Mouse (Mus musculus) midbrain, embryonic 11.5 days (tissue): ENCODE measurements around the gene Rccd1. TPM values are rescaled to one million over a fixed set of nuclear protein-coding genes. Genes with fewer than 3 reads are reported as not detected.

Experiments
- ATAC-seq: fragments of 200-750 bp; cut with Nextera tagmentation; 2 replicates; pipeline ENCODE4 v1.8.0; 2017; ENCODE audit warnings: moderate TSS enrichment, moderate library complexity; ENCODE audit not compliant: low FRiP score
- DNase-seq: peaks from one replicate; pipeline ENCODE4 v3.0.0; 2015; ENCODE audit warnings: low spot score; ENCODE audit errors: missing footprints
- H3K27ac ChIP-seq: fragments of 300-500 bp; sonication (generic); 2 replicates; pipeline ENCODE4 v1.5.1; 2014; ENCODE audit warnings: low read depth, low read length
- H3K27me3 ChIP-seq: fragments of 300-500 bp; sonication (generic); 2 replicates; pipeline ENCODE4 v1.6.1; 2014; ENCODE audit warnings: mild to moderate bottlenecking, low read length, moderate library complexity, mixed read lengths; ENCODE audit not compliant: control insufficient read depth, insufficient read depth
- H3K36me3 ChIP-seq: fragments of 300-500 bp; sonication (generic); 2 replicates; pipeline ENCODE4 v1.6.1; 2014; ENCODE audit warnings: mild to moderate bottlenecking, low read length, moderate library complexity, mixed read lengths; ENCODE audit not compliant: control insufficient read depth, insufficient read depth
- H3K4me1 ChIP-seq: fragments of 300-500 bp; sonication (generic); 2 replicates; pipeline ENCODE4 v1.6.1; 2014; ENCODE audit warnings: low read length; ENCODE audit not compliant: control insufficient read depth, insufficient read depth
- H3K4me2 ChIP-seq: fragments of 300-500 bp; sonication (generic); 2 replicates; pipeline ENCODE4 v1.6.1; 2014; ENCODE audit warnings: mild to moderate bottlenecking, moderate library complexity
- H3K4me3 ChIP-seq: fragments of 300-500 bp; sonication (generic); 2 replicates; pipeline ENCODE4 v1.5.1; 2014; ENCODE audit warnings: low read depth, low read length
- H3K9ac ChIP-seq: fragments of 300-500 bp; sonication (generic); 2 replicates; pipeline ENCODE4 v1.6.1; 2014; ENCODE audit warnings: low read length
- H3K9me3 ChIP-seq: fragments of 300-500 bp; sonication (generic); 2 replicates; pipeline ENCODE4 v1.6.1; 2016; ENCODE audit warnings: low read length; ENCODE audit not compliant: control insufficient read depth
- WGBS: fragments of 180-500 bp; shearing (Covaris S2); extraction: QIAGEN DNeasy Blood & Tissue Kit; methylation state at CpG from one replicate; pipeline ENCODE4 v1.1.7; 2014; 5-methylcytosine and 5-hydroxymethylcytosine counted together
- polyA plus RNA-seq: library from polyadenylated mRNA; unstranded; fragments of >200 nt; fragmentation: Nextera tagmentation; extraction: Ambion mirVana; gene quantifications from 2 replicates; pipeline ENCODE4 v1.2.1, GENCODE M21; 2014

Gene Rccd1
- polyA plus RNA-seq, 1 experiment from 2014 or later = 10.9 TPM

DNA sequence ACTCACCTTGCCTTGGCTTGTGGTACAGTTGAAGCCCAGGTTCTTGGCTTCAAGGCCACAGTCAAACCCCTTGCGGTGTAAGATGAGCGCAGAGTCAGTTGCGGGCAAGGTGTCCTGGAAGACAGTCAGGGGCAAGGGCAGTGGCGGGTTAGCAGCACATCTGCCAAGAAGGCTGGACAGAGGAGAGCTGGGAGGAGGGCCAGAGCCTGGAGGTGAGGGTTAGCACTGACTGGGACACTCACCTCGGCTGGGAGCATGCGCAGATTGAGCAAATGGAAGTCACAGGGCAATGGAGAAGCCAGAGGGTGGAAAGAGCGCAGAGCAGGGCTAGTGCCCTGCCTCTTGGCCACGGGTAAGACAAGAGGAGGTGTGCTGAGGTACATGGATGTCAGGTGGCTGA, 28.7 kb upstream of the Rccd1 start:
- Histone ChIP-seq H3K9me3 (no peaks in the 10 kb centered on the region), H3K27ac (no peak overlapping the region), H3K9ac (no peak overlapping the region), H3K4me3 (no peak overlapping the region), H3K36me3 (peaks cover 20% of the 10 kb centered on the region), H3K27me3 (0 out of 2 replicates have a peak, but pooled peaks cover 2% of the 10 kb centered on the region), H3K4me2 (no peak overlapping the region), H3K4me1 (peaks cover 4% of the 10 kb centered on the region; the same call in 1 of the 2 replicates)
- DNase-seq (no peak), ATAC-seq (no peak)
- 94% methylated on average over 8 of the region's 8 CpGs for whole genome bisulfite sequencing

DNA sequence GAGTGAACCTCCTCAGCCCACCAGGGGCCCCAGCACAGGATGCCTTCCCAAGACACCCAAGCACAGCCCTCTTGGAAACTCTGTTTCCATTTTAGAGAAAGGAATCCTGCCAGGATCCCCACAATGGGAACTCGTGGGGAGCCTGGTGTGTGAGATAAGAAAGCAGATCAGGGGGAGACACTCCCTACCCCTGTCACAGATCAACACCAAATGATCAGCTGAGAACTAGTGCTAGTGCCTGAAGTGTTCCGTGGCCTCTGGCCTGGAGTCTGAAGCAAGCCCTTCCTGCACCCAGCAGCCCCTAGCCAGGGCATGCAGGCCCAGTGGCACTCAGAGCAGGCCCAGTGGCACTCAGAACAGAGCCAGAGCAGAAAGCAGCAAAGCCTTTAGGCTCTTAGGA, 26.6 kb upstream of the Rccd1 start:
- Histone ChIP-seq H3K4me1 (no peaks in the 10 kb centered on the region), H3K36me3 (peaks cover 19% of the 10 kb centered on the region), H3K27ac (no peak overlapping the region), H3K4me2 (no peak overlapping the region), H3K4me3 (no peak overlapping the region), H3K9ac (no peak overlapping the region), H3K27me3 (no peaks in the 10 kb centered on the region), H3K9me3 (no peaks in the 10 kb centered on the region)
- 74% methylated on average over 2 of the region's 2 CpGs for WGBS
- DNase-seq (no peak), ATAC-seq (no peak)

DNA sequence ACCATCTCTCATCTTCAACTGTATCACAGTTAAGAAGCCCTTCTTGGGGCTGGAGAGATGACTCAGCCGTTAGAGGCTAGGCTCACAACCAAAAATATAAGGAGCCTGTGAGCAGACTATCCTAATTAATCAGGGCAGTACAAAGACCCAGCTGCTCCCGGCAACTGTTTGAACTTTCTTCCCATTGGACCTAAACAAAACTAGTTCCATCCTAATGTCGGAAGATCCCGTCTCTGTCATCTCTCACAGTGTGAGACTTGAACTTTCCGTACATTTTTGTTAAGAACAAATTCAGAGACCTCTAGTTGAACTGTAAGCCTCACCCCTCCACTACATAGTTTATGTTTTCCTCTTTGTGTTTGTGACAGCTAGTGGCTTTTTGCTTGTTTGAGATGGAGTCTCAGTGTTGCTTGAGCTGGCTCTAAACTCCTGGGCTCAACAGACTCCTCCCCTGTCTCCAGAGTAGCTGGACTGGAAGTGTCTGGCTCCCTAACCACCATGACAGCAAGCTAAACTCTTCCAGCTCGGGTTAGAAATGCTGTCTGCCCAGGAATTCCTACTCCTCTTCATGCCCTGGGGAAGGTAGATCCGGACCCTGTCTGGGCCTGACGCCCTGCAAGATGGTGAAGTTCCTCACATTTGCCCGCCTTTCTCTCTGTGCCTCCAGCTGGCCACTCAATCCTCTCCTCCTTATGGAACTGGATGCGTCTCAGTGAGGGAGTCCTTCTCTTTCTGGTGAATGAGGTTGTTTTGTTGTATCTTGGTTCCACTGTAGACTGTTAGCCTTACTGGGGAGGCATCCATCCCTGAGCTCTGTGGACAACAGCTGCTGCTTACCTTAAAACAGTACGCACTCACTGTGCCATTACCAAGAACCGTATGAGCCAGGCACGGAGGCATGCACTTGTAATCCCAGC, 23.7 kb upstream of the Rccd1 start:
- H3K4me1 ChIP-seq = peaks cover 5% of the 10 kb centered on the region
- H3K36me3 ChIP-seq = peaks cover 9% of the 10 kb centered on the region
- DNase-seq = no peak
- H3K4me2 ChIP-seq = no peak overlapping the region
- H3K27me3 ChIP-seq = no peaks in the 10 kb centered on the region
- no peak for ATAC-seq
- WGBS = 77% methylated on average over 13 of the region's 13 CpGs
- H3K4me3 ChIP-seq = no peak overlapping the region
- no peaks in the 10 kb centered on the region for H3K9me3 ChIP-seq
- H3K9ac ChIP-seq = no peak overlapping the region
- no peak overlapping the region for H3K27ac ChIP-seq

DNA sequence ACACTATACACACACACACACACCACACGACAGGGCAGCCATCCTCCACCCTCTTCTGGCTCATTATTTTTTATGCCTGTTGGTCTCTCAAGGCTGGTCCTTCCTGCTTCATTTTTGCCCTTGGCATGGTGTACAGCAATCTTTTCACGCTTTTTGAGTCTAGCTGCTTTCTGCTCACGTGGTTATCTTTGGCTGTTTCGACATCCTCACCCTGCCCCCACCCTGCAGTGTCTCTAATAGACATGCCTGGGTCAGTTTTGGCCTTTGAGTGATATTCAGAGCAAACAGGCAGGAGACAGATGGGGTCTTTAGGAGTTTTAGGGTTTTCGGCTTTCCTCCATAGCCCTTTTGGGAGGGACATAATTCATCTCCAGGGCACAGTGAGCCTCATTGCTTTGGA, 22.6 kb upstream of the Rccd1 start:
- no peak for ATAC-seq
- no peak overlapping the region for H3K27ac ChIP-seq

DNA sequence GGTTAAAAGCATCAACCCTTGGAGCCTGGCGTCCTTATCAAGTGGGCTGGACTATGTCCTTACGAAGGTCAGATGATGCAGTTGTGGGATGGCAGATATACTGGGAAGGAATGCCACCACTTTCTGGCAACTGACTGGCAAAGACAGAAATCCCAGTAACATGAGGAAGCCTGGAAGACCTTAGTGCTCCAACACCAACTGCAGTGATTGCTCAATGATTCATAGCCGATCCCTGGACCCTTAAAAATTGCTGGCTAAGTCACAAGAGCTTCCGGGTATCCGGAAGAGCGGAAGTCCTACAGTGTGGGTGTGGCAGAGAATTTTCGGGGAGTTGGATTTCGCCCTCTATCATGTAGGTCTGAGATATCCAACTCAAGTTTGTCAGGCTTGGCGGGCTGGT, 21.9 kb upstream of the Rccd1 start:
- H3K9ac ChIP-seq = no peak overlapping the region
- no peaks in the 10 kb centered on the region; the same call in 1 of the 2 replicates for H3K27me3 ChIP-seq
- 90% methylated on average over 9 of the region's 9 CpGs for WGBS
- H3K27ac ChIP-seq = no peak overlapping the region
- no peak overlapping the region for H3K4me2 ChIP-seq
- no peaks in the 10 kb centered on the region for H3K9me3 ChIP-seq
- no peak for ATAC-seq
- no peak for DNase-seq
- H3K4me1 ChIP-seq = peaks cover 9% of the 10 kb centered on the region
- H3K36me3 ChIP-seq = peaks cover 2% of the 10 kb centered on the region
- no peak overlapping the region for H3K4me3 ChIP-seq

More for the DNA sequence above, 22.6 kb upstream of the Rccd1 start:
- H3K4me1 ChIP-seq = peaks cover 5% of the 10 kb centered on the region
- no peak for DNase-seq
- H3K36me3 ChIP-seq = peaks cover 7% of the 10 kb centered on the region
- H3K9ac ChIP-seq = no peak overlapping the region
- H3K4me3 ChIP-seq = no peak overlapping the region
- H3K9me3 ChIP-seq = no peaks in the 10 kb centered on the region
- no peaks in the 10 kb centered on the region; the same call in 1 of the 2 replicates for H3K27me3 ChIP-seq
- 92% methylated on average over 5 of the region's 5 CpGs for WGBS
- no peak overlapping the region for H3K4me2 ChIP-seq

DNA sequence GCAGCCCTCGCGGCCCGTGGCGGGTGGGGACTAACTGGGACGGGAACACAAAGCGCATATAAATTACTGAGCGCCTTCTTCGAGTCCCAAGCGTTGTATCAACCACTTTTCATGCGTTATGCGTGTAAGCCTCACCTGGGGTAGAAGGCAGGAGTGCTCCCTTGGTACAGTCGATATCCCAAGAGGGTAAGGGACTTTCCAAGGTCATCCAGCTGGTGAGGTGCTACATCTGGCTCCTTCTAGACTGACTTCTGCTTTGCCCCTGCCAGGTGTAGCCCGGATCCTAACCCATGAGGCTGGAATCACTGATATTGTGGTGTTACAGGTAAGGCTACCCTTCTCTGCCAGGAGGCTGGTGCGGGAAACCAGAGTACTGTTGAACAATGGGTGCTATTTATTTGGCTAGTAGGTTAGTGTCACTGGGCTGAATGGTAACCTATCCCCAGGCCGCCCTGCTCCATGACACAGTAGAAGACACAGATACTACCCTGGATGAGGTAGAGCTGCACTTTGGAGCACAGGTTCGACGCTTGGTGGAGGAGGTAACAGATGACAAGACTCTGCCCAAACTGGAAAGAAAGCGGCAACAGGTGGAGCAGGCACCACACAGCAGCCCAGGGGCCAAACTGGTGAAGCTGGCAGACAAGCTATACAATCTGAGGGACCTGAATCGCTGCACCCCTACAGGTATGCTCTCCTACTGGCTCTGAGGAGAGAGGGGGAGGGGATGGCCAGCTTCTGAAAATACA, 19.2 kb upstream of the Rccd1 start:
- no peaks in the 10 kb centered on the region; the same call in 1 of the 2 replicates for H3K27me3 ChIP-seq
- H3K27ac ChIP-seq = no peak overlapping the region; the same call in 1 of the 2 replicates
- peak overlapping the region; percentile 86 for H3K9ac ChIP-seq
- ATAC-seq (peak; percentile 8; the same call in 1 of the 2 replicates), DNase-seq (no peak)
- H3K36me3 ChIP-seq = no peaks in the 10 kb centered on the region; the same call in 1 of the 2 replicates
- no peaks in the 10 kb centered on the region for H3K9me3 ChIP-seq
- H3K4me1 ChIP-seq = peaks cover 23% of the 10 kb centered on the region
- WGBS = 26% methylated on average over 19 of the region's 19 CpGs
- peak overlapping the region; percentile 85 for H3K4me2 ChIP-seq
- peak overlapping the region; percentile 47 for H3K4me3 ChIP-seq

DNA sequence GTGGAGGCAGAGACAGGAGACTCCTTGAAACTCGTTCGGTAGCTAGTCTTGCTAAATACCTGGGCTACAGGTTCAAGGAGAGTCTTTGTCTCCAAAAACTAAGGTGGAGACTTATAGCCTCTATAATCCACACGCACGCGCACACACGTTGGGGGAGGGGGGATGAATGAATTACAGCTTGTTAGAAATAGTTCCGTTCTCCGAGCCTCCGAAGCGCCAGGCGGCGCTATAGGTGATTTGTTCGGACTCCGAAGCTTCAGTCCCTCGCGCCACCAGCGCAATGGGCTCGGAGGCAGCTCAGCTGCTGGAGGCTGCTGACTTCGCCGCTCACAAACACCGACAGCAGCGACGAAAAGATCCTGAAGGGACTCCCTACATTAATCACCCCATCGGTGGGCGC, 18.6 kb upstream of the Rccd1 start, which contains the start of gene Hddc3:
Gene Hddc3 (plus strand): TSS at position 247 of the 400 bp plus-strand sequence.
- DNase-seq (peak; percentile 100), ATAC-seq (peak; percentile 31)
- WGBS = 3% methylated on average over 25 of the region's 25 CpGs
- H3K4me1 ChIP-seq = peaks cover 23% of the 10 kb centered on the region
- H3K9me3 ChIP-seq = no peaks in the 10 kb centered on the region
- H3K9ac ChIP-seq = peak within 1 kb of the TSS; percentile 86
- peak within 1 kb of the TSS; percentile 85 for H3K4me2 ChIP-seq
- H3K27ac ChIP-seq = no peak within 1 kb of the TSS; the same call in 1 of the 2 replicates
- no peaks in the 10 kb centered on the region; the same call in 1 of the 2 replicates for H3K36me3 ChIP-seq
- peak within 1 kb of the TSS; percentile 47 for H3K4me3 ChIP-seq
- no peaks in the 10 kb centered on the region; the same call in 1 of the 2 replicates for H3K27me3 ChIP-seq

DNA sequence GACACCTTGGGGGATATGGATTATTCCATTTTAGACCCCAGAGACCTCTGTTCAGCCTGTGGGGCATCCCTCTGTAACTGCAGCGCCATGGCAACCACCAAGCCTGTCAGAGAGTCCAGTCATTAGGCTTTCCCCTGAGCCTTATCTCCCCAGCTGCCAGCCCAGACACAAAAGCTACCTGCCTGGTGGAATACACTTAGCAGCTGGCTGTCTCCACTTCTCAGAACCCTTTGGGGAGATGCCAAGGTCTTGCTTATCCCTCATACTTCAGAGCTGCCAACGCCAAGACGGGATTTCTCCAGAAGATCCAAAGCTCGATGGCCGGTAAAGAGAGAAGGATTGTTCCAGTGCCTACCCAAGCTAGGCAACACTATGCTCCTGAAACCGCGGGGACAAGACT, 17.5 kb upstream of the Rccd1 start:
- Histone ChIP-seq H3K27me3 (no peaks in the 10 kb centered on the region; the same call in 1 of the 2 replicates), H3K9ac (no peak overlapping the region), H3K36me3 (no peaks in the 10 kb centered on the region; the same call in 1 of the 2 replicates), H3K4me3 (no peak overlapping the region), H3K27ac (no peak overlapping the region), H3K4me1 (peaks cover 23% of the 10 kb centered on the region), H3K4me2 (no peak overlapping the region), H3K9me3 (no peaks in the 10 kb centered on the region)
- DNase-seq (no peak), ATAC-seq (no peak)
- 78% methylated on average over 7 of the region's 7 CpGs for WGBS
